Mouse (Mus musculus) heart, postnatal 10 days (tissue): ENCODE measurements around the gene Glod4. TPM values are rescaled to one million over a fixed set of nuclear protein-coding genes. Genes with fewer than 3 reads are reported as not detected.

Experiments used
- DNase-seq, 2 experiments: peaks; one replicate each; pipeline ENCODE4 v3.0.0; 2021
- intact Hi-C: fragments of 180-260 bp; cut with DNase I; formaldehyde crosslinking; loops from one replicate; pipeline ENCODE4 v1.15.1; 2025
- total RNA-seq, 2 experiments: library from RNA; stranded (reverse); gene quantifications; 2 replicates each; pipeline ENCODE4 v1.2.3; 2021

Glod4 gene
- 10 to 100 TPM; 51.3 to 53.7 TPM for total RNA-seq

GRCm38 (mm10) chr11:76242901-76243810 lies at the start of gene Glod4, which contains the start of gene Mrm3:
Gene Glod4, minus strand, starts transcription at chr11:76243725.
Gene Mrm3, plus strand, starts transcription at chr11:76243715.
- intact Hi-C loops, result no loop called here
- peak; percentile 94 to 97 for DNase-seq

GRCm38 (mm10) chr11:76292831-76293230 lies 49.3 kb upstream of the Glod4 start:
- intact Hi-C loops, result no loop called here
- DNase-seq, result peak; percentile 35 to 48

- peak; percentile 43 to 51 for DNase-seq
- intact Hi-C loops, result no loop called here
Measured at GRCm38 (mm10) chr11:76292398-76292797, 48.9 kb upstream of the Glod4 start.

- DNase-seq, result no peak
- intact Hi-C loops, result no loop called here
Measured at GRCm38 (mm10) chr11:76291960-76292359, 48.4 kb upstream of the Glod4 start.

- intact Hi-C loops, result no loop called here
- no peak for DNase-seq
Measured at GRCm38 (mm10) chr11:76290367-76290766, 46.8 kb upstream of the Glod4 start.

GRCm38 (mm10) chr11:76288645-76289044 lies 45.1 kb upstream of the Glod4 start:
- no peak for DNase-seq
- intact Hi-C loops, result no loop called here

GRCm38 (mm10) chr11:76287301-76287700 lies 43.8 kb upstream of the Glod4 start:
- intact Hi-C loops, result no loop called here
- DNase-seq, result no peak

GRCm38 (mm10) chr11:76286534-76287126 lies 43.1 kb upstream of the Glod4 start:
- intact Hi-C loops, result no loop called here
- no peak for DNase-seq

- peak; percentile 47 to 52 for DNase-seq
- intact Hi-C loops, result no loop called here
Measured at GRCm38 (mm10) chr11:76285431-76286075, 42.0 kb upstream of the Glod4 start.

GRCm38 (mm10) chr11:76283841-76284240 lies 40.3 kb upstream of the Glod4 start:
- DNase-seq, result no peak
- intact Hi-C loops, result no loop called here

- DNase-seq, result no peak
- intact Hi-C loops, result no loop called here
Measured at GRCm38 (mm10) chr11:76279971-76280370, 36.4 kb upstream of the Glod4 start.

- DNase-seq, result no peak
- intact Hi-C loops, result no loop called here
Measured at GRCm38 (mm10) chr11:76278960-76279852, 35.7 kb upstream of the Glod4 start.

- peak in 1 of 2 experiments; percentile 30 for DNase-seq
- intact Hi-C loops, result loop anchor here (1.0 kb wide), 1 partner anchor 128 kb away; no protein-coding TSS in a partner anchor
Measured at GRCm38 (mm10) chr11:76272440-76272839, 28.9 kb upstream of the Glod4 start.

GRCm38 (mm10) chr11:76268521-76269065 lies 25.1 kb upstream of the Glod4 start:
- intact Hi-C loops, result no loop called here
- no peak for DNase-seq

- intact Hi-C loops, result no loop called here
- no peak for DNase-seq
Measured at GRCm38 (mm10) chr11:76268001-76268459, 24.5 kb upstream of the Glod4 start.

- intact Hi-C loops, result no loop called here
- DNase-seq, result no peak
Measured at GRCm38 (mm10) chr11:76267550-76267949, 24.0 kb upstream of the Glod4 start.

- intact Hi-C loops, result no loop called here
Measured at GRCm38 (mm10) chr11:76262611-76263351, 19.3 kb upstream of the Glod4 start.

GRCm38 (mm10) chr11:76261224-76261623 lies 17.7 kb upstream of the Glod4 start:
- intact Hi-C loops, result no loop called here
- no peak for DNase-seq

More at GRCm38 (mm10) chr11:76262611-76263351, 19.3 kb upstream of the Glod4 start:
- DNase-seq, result no peak
